In the genomic region with DNA sequence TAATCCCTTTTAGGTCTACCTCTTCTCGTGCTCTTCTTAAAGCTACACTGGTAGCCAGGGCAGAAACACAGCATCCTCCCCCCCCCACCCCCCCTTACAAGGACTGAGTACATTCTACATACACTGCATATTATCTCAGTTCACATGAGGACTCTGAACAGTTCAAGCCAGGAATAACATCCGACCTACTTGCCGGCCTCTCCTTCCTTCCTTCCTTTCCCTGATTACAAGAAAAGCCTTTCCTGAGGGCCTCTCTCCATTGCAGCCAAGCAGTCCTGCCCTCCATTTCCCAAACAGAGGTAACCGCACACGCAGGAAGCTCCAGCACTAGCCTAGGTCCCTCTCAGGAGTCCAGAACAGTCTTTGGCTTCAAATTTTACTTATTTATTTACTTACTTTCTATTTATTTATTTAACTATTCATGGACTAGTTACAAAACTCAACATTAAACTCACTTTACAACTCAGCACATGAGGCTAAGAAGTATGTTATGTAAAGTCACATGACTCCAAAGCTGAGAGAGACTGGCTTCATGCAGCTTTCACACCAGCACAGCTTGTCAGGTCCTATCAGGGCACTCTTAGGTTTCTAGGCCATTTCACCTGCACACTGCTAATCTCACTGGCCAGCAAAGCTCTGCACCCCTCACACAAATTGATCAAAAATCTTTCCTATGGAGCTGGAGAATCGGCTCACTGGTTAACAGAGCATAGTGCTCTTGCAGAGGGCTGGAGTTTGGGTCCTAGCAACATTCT, we compare ENCODE assay signal across 14 mouse cellular contexts.
A peak's percentile ranks its signal among the peaks of the same experiment; 100 is the strongest.
DNase-seq lines count a peak whose midpoint lies in the region; ATAC-seq and TF ChIP-seq lines count a peak whose summit lies in the region.
"Had no signal": no experiment of that assay in that cellular context is flagged by ENCODE, and none has a peak within 500 bp of the region (broad histone marks: within the 10 kb centered on the region; RNA-seq: fewer than 3 reads in every experiment).

No protein-coding gene starts in this region.

- intact Hi-C loops in heart, postnatal 36 days (cut with DNase I), result loop anchor here (5.0 kb wide), 1 partner anchor 80 kb away; no protein-coding TSS in a partner anchor

- H3K9me3 ChIP-seq in heart, embryonic 16.5 days (replicated peaks; ENCODE audit: control insufficient read depth, low read length), result no peaks in the 10 kb centered on the region
- H3K9me3 ChIP-seq in liver, postnatal 0 days (ENCODE audit: low read length), result no peaks in the 10 kb centered on the region

- WGBS in heart, embryonic 16.5 days, result 32% methylated on average over 6 of the region's 6 CpGs
- WGBS in liver, postnatal 0 days (ENCODE audit: insufficient replicate concordance), result 38% methylated on average over 6 of the region's 6 CpGs

- peak; percentile 45; the same call in 1 of the 2 replicates for ATAC-seq in common myeloid progenitor, adult 5-6 weeks (replicated peaks; ENCODE audit: low read depth, poor library complexity, severe bottlenecking)
- peak; percentile 76; the same call in 1 of the 2 replicates for ATAC-seq in heart, embryonic 16.5 days (replicated peaks; ENCODE audit: extremely low read depth, insufficient read depth, low FRiP score)
- ATAC-seq in liver, postnatal 0 days, result peak; percentile 44
- no peak for ATAC-seq in CD4-positive, CD25-positive, alpha-beta regulatory T cell, adult 4 months
- ATAC-seq: inflammation-experienced regulatory T-cells, adult 6 months had no signal

- no peak for TF ChIP-seq CTCF in liver, postnatal 0 days (IDR thresholded peaks at IDR 0.05; ENCODE audit: low read depth)

- DNase-seq in heart, adult 11 months, result peak; percentile 97
- DNase-seq in heart, postnatal 36 days, result no peak
- no peak for DNase-seq in liver, postnatal 0 days
- no peak for DNase-seq in right cerebral cortex, postnatal 4 days
- no peak for DNase-seq in adrenal gland, adult 8-10 months
- DNase-seq: adrenal gland, postnatal 25 days; cerebellum, adult 9-10 months; gastrocnemius, postnatal 14 days; right cerebral cortex, adult 18-20 months had no signal

- no peaks in the 10 kb centered on the region for H3K27me3 ChIP-seq in heart, embryonic 16.5 days (ENCODE audit: control insufficient read depth, insufficient read depth, low read length)
- H3K27me3 ChIP-seq in liver, postnatal 0 days (ENCODE audit: insufficient read depth, low read length), result no peaks in the 10 kb centered on the region

- no peak overlapping the region for H3K4me3 ChIP-seq in heart, embryonic 16.5 days (ENCODE audit: low read length)
- H3K4me3 ChIP-seq in liver, postnatal 0 days (ENCODE audit: low read depth, low read length), result no peak overlapping the region

- H3K4me1 ChIP-seq in heart, embryonic 16.5 days (ENCODE audit: control insufficient read depth, insufficient read depth, low read length), result peaks cover 26% of the 10 kb centered on the region
- H3K4me1 ChIP-seq in liver, postnatal 0 days (ENCODE audit: insufficient read depth), result peaks cover 3% of the 10 kb centered on the region; the same call in 1 of the 2 replicates

- no peak overlapping the region for H3K4me2 ChIP-seq in heart, embryonic 16.5 days (ENCODE audit: low read depth, low read length)
- H3K4me2 ChIP-seq in liver, postnatal 0 days (ENCODE audit: low read depth, low read length), result no peak overlapping the region

- H3K27ac ChIP-seq in heart, embryonic 16.5 days (ENCODE audit: low read length), result no peak overlapping the region
- H3K27ac ChIP-seq in liver, postnatal 0 days (ENCODE audit: low read depth), result no peak overlapping the region
- H3K27ac ChIP-seq: macrophage had no signal

- H3K9ac ChIP-seq in heart, embryonic 16.5 days (ENCODE audit: low read length), result no peak overlapping the region
- no peak overlapping the region for H3K9ac ChIP-seq in liver, postnatal 0 days (replicated peaks)

- no peaks in the 10 kb centered on the region for H3K36me3 ChIP-seq in heart, embryonic 16.5 days (ENCODE audit: control insufficient read depth, insufficient read depth)
- H3K36me3 ChIP-seq in liver, postnatal 0 days (replicated peaks; ENCODE audit: insufficient read depth, low read length), result no peaks in the 10 kb centered on the region

- no peak for TF ChIP-seq EP300 in liver, postnatal 0 days (IDR thresholded peaks at IDR 0.05; ENCODE audit: low read depth)
